Mouse (Mus musculus) urinary bladder, adult 2 months (tissue): ENCODE results near the gene Rapgef1. TPM values are rescaled to one million over a fixed set of nuclear protein-coding genes. Genes with fewer than 3 reads are reported as not detected.
"Not testable (repeated sequence)": the region's sequence is repeated elsewhere in the genome, so short reads cannot be mapped to it uniquely, and the experiment has no call there.

Experiments
- DNase-seq: peaks from one replicate; pipeline ENCODE4 v3.0.0; 2022; ENCODE audit warnings: low spot score
- polyA plus RNA-seq: library from polyadenylated mRNA; depleted of rRNA; stranded (reverse); fragments of >200 nt; gene quantifications from 2 replicates; pipeline ENCODE4 v1.2.3, GENCODE M21; 2012

Rapgef1 gene
- polyA plus RNA-seq, 1 experiment = 29.0 TPM

- DNase-seq = no peak
Observed at GRCm38 (mm10) chr2:29739368-29739767, 119.8 kb downstream of the Rapgef1 start.

GRCm38 (mm10) chr2:29741207-29741606 lies 121.7 kb downstream of the Rapgef1 start:
- DNase-seq = no peak

- DNase-seq = no peak
Observed at GRCm38 (mm10) chr2:29744256-29744655, 124.7 kb downstream of the Rapgef1 start.

- no peak for DNase-seq
Observed at GRCm38 (mm10) chr2:29747188-29747782, 127.8 kb downstream of the Rapgef1 start.

- no peak for DNase-seq
Observed at GRCm38 (mm10) chr2:29747852-29748251, 128.3 kb downstream of the Rapgef1 start.

GRCm38 (mm10) chr2:29748499-29748898 lies 129.0 kb downstream of the Rapgef1 start:
- no peak for DNase-seq

GRCm38 (mm10) chr2:29751497-29751896 lies 132.0 kb downstream of the Rapgef1 start, which contains the start of gene Gm13420:
TSS of gene Gm13420 (minus strand) at chr2:29751685.
- DNase-seq = no peak

- no peak for DNase-seq
Observed at GRCm38 (mm10) chr2:29752397-29752796, 132.9 kb downstream of the Rapgef1 start.

- DNase-seq = no peak
Observed at GRCm38 (mm10) chr2:29755693-29756092, 136.2 kb downstream of the Rapgef1 start.

GRCm38 (mm10) chr2:29764831-29765230 lies 145.3 kb downstream of the Rapgef1 start:
- DNase-seq = peak; percentile 48

- DNase-seq = peak; percentile 43
Observed at GRCm38 (mm10) chr2:29767976-29768709, 148.6 kb downstream of the Rapgef1 start.

- DNase-seq = no peak
Observed at GRCm38 (mm10) chr2:29768901-29769300, 149.4 kb downstream of the Rapgef1 start.

- DNase-seq = no peak
Observed at GRCm38 (mm10) chr2:29770162-29770561, 150.6 kb downstream of the Rapgef1 start.

- no peak for DNase-seq
Observed at GRCm38 (mm10) chr2:29771611-29772461, 152.3 kb downstream of the Rapgef1 start.

- no peak for DNase-seq
Observed at GRCm38 (mm10) chr2:29773323-29773722, 153.8 kb downstream of the Rapgef1 start.

- DNase-seq = not testable (repeated sequence)
Observed at GRCm38 (mm10) chr2:29781256-29781655, 161.7 kb downstream of the Rapgef1 start.

- no peak for DNase-seq
Observed at GRCm38 (mm10) chr2:29784290-29784689, 164.8 kb downstream of the Rapgef1 start.

- DNase-seq = peak; percentile 66
Observed at GRCm38 (mm10) chr2:29787104-29787917, 167.8 kb downstream of the Rapgef1 start, which contains the start of gene Coq4. TSS of gene Coq4 (plus strand) at chr2:29787493.

GRCm38 (mm10) chr2:29787937-29788681 lies 168.6 kb downstream of the Rapgef1 start, which contains the start of gene Trub2:
TSS of gene Trub2 (minus strand) at chr2:29788502.
- DNase-seq = peak; percentile 70
